Mouse (Mus musculus): Measurements from ENCODE around the gene Sh3tc1. TPM values are rescaled to one million over a fixed set of nuclear protein-coding genes. Genes with fewer than 3 reads are reported as not detected.

The Sh3tc1 gene
- total RNA-seq, 2 experiments from 2014 or later: 1.3 to 1.8 TPM

DNA sequence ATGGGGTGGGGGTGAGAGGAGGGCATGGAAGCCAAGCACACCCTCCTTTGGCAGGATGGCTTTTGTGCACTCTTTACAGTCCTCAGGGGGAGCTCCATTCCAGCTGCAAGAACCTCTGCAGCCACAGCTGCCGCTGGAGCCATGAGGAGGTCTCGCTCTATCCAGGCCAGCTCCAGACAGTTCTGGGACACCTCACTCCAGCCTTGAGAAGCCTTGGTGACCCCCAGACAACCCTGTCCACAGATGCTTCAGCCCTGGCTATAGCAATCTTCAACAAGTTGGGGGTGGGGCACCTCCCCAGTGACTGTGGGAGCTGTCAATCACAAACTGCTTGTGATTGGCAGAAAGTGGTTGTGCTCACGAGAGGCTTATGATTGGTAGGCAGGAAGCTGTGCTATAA lies 80.3 kb downstream of the Sh3tc1 start:
- no peak for ATAC-seq (replicated peaks; ENCODE audit: low FRiP score, poor library complexity, severe bottlenecking)

DNA sequence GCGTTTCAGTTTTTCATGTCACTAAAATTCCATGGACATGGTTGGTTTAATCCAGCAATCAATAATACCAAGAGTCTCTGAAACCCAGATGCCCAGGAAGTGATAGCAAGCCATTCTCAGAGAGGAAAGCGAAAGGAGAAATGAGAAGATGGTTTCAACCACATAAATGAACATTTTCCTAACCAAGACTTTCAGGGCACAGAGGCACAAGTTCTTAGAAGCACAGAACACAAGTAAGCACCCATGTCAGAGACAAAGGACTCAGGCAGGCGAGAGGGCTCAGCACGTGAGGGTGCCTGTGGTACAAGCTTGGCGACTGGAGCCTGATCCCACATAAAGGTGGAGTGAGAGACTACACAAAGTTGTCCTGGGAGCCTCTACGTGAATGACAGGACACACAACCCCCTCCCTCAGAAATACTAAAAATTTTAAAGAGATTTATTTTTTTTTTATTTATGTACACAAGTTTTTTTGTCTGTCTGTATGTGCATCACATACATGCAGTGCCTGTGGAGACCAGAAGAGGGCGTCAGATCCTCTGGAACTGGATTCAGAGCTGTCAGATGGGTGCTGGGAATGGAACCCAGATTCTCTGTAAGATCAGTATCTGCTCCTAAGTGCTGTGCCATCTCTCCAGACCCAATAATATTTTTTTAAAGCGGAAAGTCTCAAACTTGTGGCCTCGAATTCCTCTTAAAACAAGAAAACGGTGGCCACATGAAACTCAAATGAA lies 83.9 kb downstream of the Sh3tc1 start:
- ATAC-seq (replicated peaks; ENCODE audit: low FRiP score, poor library complexity, severe bottlenecking): no peak

DNA sequence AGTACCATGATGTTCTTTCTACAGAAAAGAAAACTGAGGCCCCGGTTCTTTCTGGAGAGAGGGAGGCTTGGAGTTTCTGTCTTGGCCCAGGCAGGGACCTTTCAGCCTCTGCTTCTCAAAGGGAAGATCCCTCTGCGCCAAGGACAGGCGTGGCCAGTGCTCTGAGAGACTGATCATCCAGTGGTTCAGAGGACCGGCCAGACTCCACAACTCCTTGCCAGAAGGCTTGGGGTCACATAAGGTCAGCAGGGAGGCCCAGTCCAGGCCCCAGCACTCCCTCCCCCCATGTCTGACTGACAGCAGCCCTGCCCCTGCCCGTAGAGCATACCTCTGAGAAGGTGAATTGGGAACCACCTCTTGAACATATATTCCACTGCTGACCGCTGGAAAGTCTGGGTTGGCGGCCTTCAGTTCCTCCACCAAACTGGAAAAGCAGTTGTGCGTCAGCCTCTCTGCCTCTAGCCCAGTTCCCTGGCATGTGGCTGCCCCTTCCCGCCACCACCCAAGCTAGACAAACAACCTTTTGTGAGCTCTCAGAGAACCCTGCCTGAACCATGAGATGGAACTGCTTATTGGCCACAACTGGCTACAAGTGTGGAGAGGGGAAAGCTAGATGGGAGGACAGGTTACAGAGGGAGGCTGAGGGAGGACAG lies 85.9 kb downstream of the Sh3tc1 start:
- no peak for ATAC-seq (replicated peaks; ENCODE audit: low FRiP score, poor library complexity, severe bottlenecking)

DNA sequence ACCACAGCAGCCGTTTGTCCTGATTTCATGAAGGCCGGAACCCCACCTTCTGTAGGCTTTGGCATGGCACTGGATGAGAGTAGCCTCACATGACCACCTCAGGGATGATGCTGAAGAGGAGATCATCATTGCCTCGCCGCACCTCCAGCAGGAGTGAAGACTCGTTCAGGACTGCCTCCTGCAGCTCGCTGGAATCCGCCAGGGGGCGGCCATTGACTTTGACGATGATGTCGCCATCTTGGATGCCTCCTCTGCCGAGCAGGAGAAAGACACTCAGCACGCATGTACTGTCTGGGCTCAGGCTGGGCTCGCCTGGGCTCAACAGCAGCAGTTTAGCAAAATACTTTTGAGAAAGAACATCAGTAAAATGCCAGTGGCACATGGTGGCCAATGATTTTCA lies 86.9 kb downstream of the Sh3tc1 start:
- no peak for ATAC-seq (replicated peaks; ENCODE audit: low FRiP score, poor library complexity, severe bottlenecking)

DNA sequence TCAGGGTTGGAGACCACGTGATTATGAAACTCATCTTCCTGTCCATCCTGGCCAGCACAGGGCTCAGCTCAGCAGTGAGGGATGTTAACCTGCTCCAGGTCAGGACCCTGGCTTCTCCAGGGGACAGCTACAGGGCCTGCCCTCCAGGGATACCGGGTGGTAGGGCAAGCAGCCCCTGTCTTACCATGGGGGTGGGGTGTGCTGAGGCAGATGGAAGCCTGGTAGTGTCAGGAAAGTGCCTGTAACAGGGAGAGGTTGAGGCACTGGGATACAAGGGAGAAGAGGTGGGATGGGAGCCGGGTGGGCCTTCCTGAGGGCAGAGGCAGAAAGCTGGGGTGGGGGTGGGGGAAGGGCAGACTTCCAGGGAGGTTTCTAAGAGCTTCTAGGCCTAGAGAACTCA lies 87.5 kb downstream of the Sh3tc1 start:
- no peak for ATAC-seq (replicated peaks; ENCODE audit: low FRiP score, poor library complexity, severe bottlenecking)

DNA sequence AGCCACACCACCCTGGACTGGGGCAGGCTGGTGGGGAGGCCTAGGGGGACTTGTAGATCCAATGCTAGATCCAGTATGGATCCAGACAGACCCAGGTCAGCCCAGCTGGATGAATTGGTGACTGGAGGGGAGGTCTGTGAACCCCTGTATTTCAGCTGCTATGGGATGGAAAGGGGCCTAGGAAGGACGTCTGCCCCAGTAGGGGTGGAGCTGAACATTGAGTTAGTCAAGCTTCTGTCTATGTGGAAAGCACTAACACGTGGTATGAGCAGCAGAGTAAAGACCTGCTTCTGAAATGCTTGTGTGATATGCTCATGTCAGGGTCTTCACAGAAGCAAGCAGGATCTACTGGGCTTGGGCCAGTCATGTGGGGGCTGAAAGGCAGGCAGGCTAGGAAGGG lies 91.6 kb downstream of the Sh3tc1 start:
- no peak for ATAC-seq (replicated peaks; ENCODE audit: low FRiP score, poor library complexity, severe bottlenecking)

DNA sequence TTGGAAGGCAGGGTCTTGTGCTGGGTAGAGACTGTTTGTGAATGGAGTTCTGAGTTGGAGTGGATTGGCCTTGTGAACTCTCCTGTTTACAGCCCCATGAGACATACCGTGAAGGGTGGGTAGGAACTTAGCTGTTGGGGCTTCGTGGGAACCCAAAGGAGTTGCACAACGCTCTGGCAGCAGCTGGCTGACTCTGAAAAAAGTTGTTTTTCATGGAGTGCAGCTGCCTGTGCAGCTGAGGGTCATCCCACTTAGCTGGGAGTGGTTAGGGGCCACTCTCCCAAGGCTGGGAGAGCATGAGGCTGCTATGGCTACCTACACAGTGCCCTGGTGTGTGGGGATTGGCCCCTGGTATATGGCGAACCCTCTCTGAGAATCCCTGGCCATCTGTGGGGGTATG lies 92.2 kb downstream of the Sh3tc1 start:
- ATAC-seq (replicated peaks; ENCODE audit: low FRiP score, poor library complexity, severe bottlenecking): no peak

Other genes starting within 250 kb of the Sh3tc1 start
- gene Cpz, start 214.3 kb downstream of the Sh3tc1 start, total RNA-seq (2015; ENCODE audit: low replicate concordance): not detected in 2 replicates
- not detected in 2 replicates for gene Cpz, start 214.3 kb downstream of the Sh3tc1 start, total RNA-seq (2017; ENCODE audit: low replicate concordance)
- gene Trmt44, start 164.9 kb downstream of the Sh3tc1 start, total RNA-seq (2015; ENCODE audit: low replicate concordance): 0.42 and 2.1 TPM in 2 replicates
- 2.0 and 4.3 TPM in 2 replicates for gene Trmt44, start 164.9 kb downstream of the Sh3tc1 start, total RNA-seq (2017; ENCODE audit: low replicate concordance)
- gene Acox3, start 156.9 kb downstream of the Sh3tc1 start, total RNA-seq (2015; ENCODE audit: low replicate concordance): 14.2 and 22.1 TPM in 2 replicates
- gene Acox3, start 156.9 kb downstream of the Sh3tc1 start, total RNA-seq (2017; ENCODE audit: low replicate concordance): 7.4 and 14.2 TPM in 2 replicates
- gene Htra3, start 60.2 kb downstream of the Sh3tc1 start, total RNA-seq (2015; ENCODE audit: low replicate concordance): not detected in 2 replicates
- gene Htra3, start 60.2 kb downstream of the Sh3tc1 start, total RNA-seq (2017; ENCODE audit: low replicate concordance): not detected in 2 replicates
- not detected in 2 replicates for gene Ablim2, start 17.9 kb upstream of the Sh3tc1 start, total RNA-seq (2015; ENCODE audit: low replicate concordance)
- gene Ablim2, start 17.9 kb upstream of the Sh3tc1 start, total RNA-seq (2017; ENCODE audit: low replicate concordance): not detected in 2 replicates
- 2.1 and 3.1 TPM in 2 replicates for gene Afap1, start 153.3 kb upstream of the Sh3tc1 start, total RNA-seq (2015; ENCODE audit: low replicate concordance)
- 2.0 and 2.2 TPM in 2 replicates for gene Afap1, start 153.3 kb upstream of the Sh3tc1 start, total RNA-seq (2017; ENCODE audit: low replicate concordance)